Mouse (Mus musculus): ENCODE results near the gene Adamts20. TPM values are rescaled to one million over a fixed set of nuclear protein-coding genes. Genes with fewer than 3 reads are reported as not detected.

Gene Adamts20
- total RNA-seq, 2 experiments from 2014 or later = 8.9 to 11.0 TPM

GRCm38 (mm10) chr15:94220686-94221085, 244.5 kb downstream of the Adamts20 start:
- intact Hi-C loops (cut with DNase I) = no loop called here
- no peak for DNase-seq (ENCODE audit: low spot score in 2 of 2)

Other genes starting within 250 kb of the Adamts20 start
- gene Pus7l, start 78.1 kb upstream of the Adamts20 start, total RNA-seq (2021) = 1 to 10 TPM; 4.0 to 4.4 TPM
- 1 to 10 TPM; 1.7 to 2.0 TPM for gene Irak4, start 78.2 kb upstream of the Adamts20 start, total RNA-seq (2021)
- 10 to 100 TPM; 37.3 to 39.8 TPM for gene Twf1, start 124.5 kb upstream of the Adamts20 start, total RNA-seq (2021)
- gene Tmem117, start 163.8 kb upstream of the Adamts20 start, total RNA-seq (2021) = 1 to 10 TPM; 8.0 to 8.4 TPM